Mouse (Mus musculus) thymus, postnatal 4 days (tissue): Measurements from ENCODE around the gene Sgcd.
"Not testable (repeated sequence)": the region's sequence is repeated elsewhere in the genome, so short reads cannot be mapped to it uniquely, and the experiment has no call there.

Experiments used
- DNase-seq: peaks from one replicate; pipeline ENCODE4 v3.0.0; 2021

Gene Sgcd

DNA sequence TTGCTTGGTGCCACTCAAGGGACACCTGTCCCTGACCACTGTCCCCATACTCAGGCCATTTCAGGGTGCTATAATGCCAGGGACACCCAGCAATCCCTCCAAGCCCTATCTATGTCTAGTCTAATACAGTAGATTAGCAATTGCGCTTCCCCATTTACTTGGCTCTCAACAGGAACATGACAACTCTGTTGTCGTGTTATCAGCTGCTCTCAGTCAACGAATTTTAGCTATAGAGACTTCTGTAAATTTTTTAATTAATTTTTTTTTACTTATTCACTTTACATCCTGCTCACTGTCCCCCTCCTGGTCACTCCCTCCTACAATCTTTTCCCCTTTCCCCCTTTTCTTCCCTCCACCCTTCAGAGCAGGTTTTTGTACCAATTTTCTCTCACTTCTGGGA is 542.4 kb downstream of the Sgcd start:
- DNase-seq: no peak

DNA sequence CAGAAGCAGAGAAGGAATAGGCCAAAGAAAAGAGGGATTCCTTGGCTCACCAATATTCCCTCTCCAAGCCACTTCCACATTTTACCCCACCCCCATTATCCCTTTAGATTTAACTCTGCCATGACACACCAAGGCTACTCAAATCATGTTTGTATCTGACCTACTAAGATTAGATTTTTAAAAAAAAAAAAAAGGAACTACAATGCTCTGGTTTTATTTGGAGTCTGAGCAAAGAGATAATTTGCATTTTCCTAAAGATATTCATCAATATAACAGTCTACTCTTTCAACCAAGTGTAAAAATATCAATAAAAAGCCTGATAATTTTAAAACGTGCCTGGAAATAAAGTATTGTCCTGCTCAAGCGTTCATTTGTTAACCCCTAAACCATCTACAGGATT is 543.1 kb downstream of the Sgcd start:
- no peak for DNase-seq

DNA sequence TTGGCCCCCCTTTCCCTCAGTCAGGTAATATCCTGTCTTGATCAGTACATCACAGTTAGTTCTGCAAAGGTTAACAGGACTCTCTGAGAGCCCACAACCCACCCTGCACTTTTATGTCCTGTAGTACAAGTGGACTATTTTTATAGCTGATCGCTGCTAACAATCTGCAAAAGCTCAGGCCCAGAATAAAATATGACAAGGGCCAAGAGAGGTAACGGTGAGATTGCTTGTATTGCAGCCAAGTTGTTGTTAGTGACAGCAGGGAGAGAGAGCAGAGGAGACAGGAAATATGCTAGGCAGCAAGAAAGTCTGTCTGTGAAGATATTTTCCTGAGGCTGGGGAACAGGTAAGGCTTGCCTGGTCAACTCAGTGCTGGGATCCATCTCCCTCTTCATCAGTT is 546.5 kb downstream of the Sgcd start:
- DNase-seq: peak; percentile 12

DNA sequence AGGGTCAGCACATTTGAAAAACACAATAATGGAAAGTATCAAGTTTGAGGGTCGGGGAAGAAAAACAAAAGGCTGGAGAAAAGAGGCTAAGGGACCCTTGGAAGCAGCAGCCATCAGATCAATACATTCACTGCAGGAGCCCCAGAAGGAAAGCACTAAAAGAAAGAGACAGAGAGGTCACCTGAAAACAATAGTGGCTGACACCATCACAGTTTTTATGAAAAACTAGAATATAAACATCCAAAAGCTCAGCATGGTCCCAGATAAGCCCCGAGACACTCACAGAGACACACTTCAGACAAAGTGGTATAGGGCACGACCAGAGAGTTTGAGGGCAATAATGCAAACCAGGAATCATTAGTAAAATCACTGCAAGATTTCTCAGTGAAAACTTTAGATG is 589.2 kb downstream of the Sgcd start:
- DNase-seq: no peak

DNA sequence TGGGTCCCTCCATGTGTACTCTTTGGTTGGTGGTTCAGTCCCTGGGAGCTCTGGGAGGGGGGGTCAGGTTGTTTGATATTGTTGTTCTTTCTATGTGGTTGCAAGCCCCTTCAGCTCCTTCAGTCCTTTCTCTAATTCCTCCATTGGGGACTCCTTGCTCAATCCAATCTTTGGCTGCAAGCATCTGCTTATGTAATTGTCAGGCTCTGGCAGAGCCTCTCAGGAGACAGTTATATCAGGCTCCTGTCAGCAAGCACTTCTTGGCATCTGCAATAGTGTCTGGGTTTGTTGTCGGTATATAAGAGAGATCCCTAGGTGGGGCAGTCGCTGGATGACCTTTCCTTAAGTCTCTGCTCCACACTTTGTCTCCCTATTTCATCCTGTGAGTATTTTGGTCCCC is 598.0 kb downstream of the Sgcd start:
- not testable (repeated sequence) for DNase-seq

DNA sequence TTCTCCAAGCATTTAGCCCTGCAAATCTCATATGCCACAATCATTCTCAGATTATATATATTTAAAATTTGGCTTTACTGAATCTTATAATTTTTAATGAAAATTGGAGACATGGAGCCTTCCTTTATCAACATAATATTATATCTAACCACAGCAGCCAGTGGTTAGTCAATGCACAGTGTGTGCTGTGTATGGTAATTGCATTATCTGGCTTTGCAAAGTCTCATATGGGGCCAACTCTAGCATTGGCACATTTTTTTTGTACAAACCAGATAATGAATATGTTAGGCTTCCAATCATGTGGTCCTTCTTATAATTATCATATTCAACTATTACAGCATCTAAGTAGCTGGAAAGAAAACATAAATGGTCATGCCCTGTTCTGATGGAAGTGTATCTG is 599.4 kb downstream of the Sgcd start:
- no peak for DNase-seq

DNA sequence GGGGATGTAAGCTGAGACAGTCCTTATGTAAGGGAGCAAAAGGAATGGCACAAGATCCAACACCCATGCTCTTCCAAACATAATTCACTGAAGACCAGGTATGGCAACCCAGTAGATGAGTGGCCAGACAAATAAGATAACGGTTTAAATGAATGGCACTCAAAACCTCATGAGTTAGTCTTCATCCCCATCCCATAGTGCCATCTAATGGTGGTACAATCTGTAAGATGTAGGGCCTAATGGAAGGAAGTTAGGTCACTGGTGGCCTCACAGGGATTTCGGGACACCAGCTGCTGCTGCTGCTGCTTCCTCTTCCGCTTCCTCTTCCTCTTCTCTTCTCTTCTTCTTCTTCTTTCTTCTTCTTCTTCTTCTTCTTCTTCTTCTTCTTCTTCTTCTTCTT is 601.0 kb downstream of the Sgcd start:
- DNase-seq: no peak

DNA sequence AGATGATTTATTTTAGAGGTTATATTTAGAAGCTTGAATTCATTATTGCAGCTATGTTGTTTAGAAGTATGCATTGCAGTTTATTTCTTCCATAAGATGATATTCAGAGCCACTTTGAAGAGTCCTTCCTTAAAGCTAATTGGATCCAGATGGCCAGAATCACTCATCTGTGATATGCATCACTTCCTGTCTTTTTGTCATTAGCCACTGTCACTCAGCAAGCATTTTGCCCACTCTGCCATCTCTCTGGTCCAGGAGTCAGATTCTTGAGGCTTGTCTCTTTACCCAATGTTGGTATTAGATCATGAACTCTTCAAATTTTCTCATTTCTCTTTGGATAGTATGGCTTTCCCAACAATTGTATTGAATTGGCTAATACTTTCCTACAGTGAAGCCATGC is 602.6 kb downstream of the Sgcd start:
- no peak for DNase-seq

DNA sequence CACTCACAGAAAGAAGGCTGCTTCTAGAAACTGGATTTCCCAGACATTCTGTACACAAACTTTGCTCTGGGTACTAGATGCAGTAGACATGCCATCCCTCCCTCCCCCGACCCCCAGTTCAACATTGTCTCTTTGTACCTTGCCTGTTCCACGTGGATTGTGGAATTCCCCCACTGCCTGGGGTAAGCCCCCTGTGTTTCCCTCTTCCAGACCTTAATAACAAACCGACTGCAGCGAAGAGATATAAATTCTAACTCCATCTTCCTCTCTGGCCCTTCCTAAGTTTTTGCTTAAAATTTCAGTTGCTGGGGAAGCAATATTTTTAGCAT is 609.2 kb downstream of the Sgcd start:
- no peak for DNase-seq

DNA sequence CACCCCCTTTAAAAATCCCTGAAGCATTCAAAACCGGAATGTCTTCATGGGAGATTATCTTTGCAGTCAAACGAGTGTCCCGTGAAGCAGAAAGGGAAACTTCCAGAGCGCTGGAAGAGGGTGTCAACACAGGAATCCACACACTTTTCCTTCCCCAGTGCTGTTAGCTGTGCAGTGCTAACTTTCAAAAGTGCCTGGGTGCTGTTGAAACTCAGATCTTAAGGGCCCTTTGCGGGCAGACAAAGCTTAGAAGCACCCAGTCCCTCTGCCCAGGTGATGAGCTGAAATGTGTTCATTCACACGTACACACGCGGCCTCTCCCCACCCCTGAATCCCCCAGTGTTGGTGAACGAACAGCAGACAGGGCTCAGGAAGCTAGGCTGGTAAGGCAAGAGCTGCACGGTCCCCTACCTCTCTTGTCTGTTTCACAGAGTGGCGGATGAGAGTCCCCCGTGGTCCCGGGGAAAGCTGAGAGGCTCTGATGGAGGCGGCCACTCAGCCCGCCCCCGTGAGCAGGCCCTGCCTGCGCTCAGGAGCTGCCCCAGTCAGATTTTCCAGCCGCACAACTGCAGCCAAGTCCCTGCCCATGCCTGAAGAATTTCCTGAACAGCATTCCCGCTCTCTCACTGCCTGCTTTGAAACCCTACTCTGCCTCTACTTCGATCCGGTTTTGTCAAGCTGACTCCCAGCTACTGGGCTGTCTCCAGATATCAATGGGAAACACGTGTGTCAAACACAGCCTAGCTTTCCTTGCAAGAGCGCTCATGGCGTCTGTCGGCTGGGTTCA is 609.7 kb downstream of the Sgcd start:
- peak; percentile 27 for DNase-seq

DNA sequence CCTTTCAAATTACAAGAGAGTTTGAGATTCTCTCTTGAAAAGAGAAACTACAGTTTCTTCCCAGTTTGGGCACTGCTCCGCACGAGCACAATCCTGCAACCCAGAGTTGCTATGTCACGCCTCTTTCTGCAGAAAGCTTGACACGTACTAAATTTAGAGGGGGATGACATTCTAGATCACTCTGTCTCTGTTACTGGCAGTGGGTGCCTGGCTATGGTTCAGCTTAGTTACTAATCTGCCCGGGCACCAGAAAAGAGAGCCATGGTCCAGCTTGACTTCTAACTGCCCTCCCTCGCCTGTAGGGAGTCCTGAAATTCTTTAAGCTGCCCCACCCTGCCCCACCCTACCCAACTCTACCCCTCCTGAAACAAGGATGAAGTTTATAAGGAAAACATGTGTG is 611.3 kb downstream of the Sgcd start:
- no peak for DNase-seq

DNA sequence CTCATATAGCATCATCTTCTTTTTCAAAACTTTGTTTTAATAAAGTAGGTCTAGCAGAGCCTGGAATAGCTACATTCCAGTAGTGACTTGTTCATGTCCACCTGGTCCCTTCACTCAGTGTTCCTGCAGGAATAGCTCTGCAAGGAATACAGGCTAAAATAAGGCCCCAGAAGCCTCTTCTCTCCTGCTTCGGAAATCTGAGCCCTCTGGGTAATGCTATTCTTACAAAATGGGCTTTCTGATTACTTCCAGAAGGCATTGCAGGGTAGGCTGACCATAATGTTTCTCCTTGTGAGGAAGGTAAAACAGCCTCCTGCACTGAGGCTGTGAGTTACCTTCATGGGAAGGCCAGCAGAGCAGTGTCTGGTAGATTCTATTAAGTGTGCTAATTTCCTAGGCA is 611.9 kb downstream of the Sgcd start:
- DNase-seq: no peak

DNA sequence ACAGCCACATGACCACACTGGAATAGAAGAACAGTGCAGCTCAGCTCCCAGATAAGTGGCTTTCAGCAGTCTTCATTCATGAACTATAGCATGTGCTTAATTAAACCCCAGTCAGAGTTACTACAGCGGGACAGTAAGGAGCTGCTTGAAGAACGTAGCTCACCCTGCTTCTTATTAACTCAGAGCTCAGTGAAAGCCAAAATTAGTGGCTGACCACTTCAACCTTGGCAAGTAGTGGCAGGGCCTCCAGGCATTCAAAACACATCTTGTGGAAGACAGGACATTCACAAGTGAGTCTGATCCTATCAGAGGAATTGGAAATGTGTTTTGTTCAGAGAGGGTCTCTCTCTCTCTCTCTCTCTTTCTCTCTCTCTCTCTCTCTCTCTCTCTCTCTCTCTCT is 617.2 kb downstream of the Sgcd start:
- DNase-seq: no peak

DNA sequence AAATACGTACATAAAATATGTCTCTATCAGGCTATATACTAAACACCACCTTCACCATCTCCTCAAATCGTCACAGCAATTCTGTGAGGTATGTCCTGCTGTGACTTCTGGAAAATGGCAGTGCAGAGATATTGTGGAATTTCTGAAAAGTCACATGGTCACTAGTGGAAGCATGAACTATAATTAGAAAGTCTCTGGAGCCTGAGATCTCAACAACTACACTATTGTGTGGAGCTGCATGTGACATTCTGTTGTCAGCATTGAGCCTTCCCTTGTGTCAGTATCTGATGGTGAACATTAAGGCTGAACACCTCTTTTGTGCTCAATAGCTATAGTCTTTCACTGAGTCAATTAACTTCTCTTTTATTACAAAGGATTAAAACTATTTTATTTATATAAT is 637.2 kb downstream of the Sgcd start:
- no peak for DNase-seq

DNA sequence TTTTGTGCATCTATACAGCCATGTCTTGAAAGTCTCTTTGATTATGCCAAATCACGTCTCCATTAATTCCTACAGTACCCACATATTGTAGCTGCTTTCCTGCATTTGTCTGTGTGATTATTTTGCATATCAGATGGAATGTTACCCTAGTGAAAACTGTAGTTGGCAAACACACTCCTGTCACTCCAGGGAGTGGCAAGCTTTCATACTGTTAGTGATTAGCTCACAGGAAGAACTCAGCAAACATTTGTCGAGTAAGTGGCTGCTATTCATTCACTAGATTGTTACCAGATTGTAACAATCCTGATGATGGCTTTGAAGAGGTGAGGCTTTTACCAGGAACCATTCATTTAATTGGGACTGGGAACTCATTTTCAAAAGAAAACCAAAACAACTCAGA is 645.3 kb downstream of the Sgcd start:
- no peak for DNase-seq

DNA sequence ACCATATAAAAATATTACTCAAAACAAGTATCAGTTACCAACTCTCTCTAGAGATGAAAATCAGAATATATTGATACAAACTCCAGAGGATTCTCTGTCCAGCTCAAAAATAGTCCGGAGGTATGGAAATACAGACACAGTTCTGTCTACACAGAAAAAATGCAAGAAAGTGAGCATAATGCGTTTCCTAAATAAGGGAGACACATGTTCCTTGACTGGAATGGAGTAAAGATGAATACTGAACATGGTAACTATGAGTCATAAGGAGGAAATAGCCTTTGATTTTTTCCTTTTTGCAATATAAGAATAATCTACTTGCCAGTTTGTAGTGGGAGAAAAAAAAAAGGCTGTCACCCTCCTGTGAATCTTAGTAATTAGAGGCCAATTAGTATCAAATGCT is 655.1 kb downstream of the Sgcd start:
- DNase-seq: no peak

DNA sequence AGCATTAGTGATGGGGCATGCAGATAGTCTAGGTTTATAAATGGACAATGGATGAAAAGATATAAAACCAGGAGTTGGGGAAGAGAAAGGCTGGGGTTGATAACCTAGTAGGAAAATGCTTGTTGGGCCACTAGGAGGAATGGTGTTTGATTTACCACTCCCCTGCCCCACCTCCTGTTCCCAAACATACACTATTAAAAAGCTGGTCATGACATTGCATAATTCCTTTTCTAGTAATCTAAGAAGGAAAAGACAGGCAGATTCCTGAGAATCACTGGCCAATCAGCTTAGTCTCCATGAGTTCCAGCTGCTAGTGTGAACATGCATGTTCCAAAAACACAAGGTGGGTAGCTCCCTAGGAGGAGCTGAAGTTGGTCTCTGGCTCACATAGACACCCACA is 683.2 kb downstream of the Sgcd start:
- DNase-seq: no peak

DNA sequence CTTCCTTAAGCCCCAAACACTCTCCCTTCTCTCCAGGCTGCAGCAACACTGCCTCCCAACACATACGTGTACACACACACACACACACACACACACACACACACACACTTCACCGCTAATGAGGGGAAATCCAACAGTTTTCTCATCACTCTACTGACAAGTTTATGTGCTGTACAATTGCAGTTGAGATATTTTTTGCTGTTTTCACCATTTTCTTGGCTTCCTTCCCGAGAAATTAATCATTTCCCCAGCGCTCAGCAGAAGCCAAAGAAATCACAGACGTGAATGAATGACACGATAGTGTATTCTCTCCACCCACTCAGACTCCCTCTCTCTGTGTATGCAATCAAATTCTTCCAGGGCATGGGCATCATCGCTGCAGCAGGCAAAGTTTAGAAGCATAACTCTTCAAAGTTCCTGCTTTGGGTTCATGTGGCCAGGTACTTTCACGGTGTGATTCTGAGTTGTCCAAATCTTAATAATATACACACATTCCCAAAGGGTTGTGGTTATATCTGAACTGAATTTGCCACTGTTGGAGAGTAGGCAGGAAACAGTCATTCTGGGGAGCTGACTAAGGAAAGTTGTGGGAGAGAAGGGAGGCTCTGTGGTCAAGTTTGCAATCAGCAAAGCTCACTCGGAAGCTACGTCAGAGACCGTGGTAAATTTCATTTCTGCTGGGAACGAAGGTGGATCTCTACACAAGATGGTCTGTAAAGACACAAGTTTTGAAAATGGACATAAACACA is 683.9 kb downstream of the Sgcd start:
- DNase-seq: no peak

DNA sequence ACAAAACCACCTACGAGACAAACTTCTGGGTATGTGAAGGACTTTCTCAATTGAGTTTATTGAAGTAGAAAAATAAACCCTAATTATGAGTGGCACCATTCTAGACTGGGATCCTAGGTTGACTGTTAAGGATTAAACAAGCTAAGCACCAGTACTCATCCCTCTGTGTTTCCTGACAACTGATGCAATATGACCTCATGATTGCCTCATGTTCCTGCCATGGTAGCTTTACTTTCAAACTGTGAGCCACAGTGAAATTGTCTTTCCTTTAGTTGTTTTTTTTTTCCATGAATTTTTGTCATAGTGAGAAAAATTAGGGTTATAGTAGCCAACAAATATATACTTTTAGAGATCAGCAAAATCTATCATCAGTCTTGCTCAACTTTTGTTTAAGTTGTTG is 689.0 kb downstream of the Sgcd start:
- no peak for DNase-seq

DNA sequence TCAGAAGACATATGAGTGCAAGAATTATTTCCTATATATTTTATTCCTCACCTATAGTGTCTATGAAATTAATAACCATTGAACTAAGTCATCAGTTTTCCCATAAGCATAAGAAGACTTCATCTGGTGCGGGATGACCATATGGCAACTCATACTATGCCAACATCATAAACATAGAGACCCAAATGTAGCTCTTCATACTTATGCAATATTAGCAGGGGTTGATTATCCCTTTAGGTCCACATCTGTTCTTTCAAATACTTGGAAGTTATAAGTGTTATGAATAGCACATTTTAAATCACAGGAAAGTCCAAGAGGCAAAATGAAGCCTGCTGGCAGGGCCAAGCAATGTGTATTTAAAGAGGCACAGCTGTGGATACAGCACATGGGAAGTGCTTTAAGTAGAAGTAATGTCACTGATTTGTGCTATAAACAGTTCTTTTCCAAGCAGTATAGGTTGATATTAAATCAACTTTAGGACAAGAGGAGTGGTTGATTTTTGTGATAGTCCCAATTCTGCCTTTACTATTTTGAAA is 690.9 kb downstream of the Sgcd start:
- DNase-seq: no peak

DNA sequence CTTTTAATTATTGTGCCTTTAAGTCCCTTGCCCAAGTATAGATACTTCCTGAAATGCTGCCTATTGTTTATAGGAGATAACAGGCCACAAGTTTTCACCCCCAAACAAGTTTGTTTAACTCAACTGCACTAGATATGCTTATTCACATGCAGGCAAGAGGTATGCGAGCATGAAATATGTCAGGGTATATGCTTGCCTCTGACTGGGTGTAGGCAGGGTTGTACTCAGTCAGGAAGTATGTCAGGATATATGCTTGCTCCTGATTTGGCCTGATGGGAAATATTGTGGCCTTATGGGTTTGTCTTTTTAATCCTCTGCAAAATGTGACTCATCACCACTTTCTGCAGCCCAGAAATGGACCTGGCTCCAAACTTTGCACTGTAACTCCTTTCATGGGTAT is 694.0 kb downstream of the Sgcd start:
- DNase-seq: no peak

DNA sequence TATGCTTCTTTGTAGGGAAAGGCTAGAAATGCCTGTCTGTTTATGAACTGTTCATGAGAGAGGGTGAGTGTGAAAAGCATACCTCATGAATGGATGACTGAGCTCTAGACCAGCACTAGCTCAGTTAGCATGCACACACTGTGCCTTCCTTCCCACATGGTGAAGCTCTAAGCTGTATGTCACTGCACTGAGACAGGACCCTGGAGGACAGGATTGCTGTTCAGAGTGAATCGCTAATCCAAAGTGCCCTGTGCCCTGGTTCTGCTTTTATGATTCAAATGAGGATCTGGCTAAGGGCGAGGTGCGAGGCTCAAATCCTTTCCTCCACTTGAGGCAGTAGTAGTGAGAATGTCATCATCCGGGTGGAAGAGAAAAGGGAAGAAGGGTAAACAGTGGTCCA is 712.2 kb downstream of the Sgcd start:
- no peak for DNase-seq

DNA sequence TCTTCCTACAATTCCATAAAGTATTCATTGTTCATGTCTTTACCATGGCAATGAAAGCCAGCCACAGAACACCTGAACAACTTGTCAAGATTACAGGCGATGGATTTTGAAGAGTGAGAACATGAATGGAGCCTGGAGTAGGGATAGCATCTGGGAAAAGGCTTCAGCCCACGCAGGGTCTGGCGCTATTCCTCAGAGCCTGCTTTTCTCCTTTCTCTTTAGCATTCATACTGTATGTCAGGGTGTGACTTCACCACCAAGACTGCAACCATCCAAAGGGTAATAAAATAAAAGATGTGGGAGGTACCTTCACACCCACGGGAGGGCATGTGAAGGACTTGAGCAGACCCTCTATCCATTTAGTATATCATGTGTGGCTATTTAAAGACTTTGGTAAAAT is 720.2 kb downstream of the Sgcd start:
- no peak for DNase-seq

DNA sequence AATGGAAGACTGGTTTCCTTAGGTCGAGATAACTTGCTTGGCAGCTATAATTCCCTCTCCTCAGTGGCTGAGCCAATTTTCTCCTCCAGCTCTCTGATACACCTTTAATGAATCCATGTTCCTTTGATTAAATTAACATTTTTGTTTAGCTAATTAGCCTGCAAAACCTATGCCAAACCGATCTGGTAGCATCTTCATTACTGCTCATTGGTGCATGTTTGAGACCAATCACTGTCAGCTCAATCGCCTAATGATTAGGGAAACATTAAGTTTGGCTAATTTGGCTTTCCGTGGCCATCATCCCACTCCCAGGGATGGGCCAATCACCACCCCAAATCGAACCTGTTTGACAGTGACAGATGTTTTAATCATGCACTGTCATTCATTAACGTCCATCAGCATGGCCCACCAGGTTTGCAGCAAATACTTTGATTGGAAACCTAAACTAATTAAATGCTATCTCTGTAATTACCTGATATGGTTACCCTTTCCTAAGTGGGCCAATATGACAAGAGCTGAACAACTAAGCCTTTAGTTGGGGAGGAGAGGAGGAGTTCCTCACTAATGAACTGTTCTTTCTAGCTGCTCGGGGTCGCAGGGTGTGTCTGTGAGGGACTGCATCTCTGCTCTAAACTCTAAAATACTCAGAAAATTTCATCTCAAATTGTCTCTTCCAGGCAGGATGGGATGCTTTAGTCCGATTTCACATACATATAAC is 724.3 kb downstream of the Sgcd start:
- DNase-seq: no peak
